Mouse (Mus musculus): Measurements from ENCODE around the gene Pkd1l1.

Pkd1l1 gene

DNA sequence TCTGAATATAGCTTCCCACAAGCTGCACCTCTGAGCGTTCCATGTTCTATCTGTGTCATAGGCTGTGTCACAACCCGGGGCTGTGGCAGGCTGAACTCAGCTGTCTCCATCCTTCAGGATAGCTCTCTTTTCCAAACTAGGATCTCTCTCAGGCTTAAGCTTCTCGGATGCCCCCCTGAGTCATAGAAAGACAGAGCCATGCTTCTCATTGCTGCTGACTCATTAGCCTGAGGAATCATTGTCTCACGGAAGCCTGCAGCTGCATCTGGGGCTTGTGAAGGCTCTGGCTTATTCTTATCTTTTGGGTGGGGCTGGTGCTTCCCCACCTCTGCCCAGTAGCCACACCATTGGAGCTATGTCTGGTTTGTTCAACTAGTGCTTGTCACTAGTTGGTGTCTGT is 151.7 kb downstream of the Pkd1l1 start:
- DNase-seq (ENCODE audit: low spot score) = no peak

DNA sequence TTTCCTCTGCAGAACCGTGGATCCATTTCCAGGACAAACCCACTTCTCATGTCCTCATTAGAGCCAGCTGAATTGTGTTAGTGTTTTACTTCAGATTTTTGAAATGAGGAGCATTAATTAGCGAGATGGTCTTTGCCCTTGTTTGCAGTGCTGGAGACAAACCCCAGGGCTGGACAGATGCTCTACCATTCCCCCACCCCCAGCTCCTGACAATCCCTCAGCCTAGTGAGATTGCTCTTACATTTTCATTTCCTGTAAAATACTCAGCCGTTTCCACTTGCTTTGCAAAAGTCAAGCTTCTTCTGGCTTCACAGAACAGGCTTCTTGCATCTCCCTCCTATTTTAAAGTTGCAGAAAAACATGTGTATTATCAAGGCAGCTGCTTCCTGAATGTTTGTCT is 155.7 kb downstream of the Pkd1l1 start:
- DNase-seq (ENCODE audit: low spot score) = no peak

DNA sequence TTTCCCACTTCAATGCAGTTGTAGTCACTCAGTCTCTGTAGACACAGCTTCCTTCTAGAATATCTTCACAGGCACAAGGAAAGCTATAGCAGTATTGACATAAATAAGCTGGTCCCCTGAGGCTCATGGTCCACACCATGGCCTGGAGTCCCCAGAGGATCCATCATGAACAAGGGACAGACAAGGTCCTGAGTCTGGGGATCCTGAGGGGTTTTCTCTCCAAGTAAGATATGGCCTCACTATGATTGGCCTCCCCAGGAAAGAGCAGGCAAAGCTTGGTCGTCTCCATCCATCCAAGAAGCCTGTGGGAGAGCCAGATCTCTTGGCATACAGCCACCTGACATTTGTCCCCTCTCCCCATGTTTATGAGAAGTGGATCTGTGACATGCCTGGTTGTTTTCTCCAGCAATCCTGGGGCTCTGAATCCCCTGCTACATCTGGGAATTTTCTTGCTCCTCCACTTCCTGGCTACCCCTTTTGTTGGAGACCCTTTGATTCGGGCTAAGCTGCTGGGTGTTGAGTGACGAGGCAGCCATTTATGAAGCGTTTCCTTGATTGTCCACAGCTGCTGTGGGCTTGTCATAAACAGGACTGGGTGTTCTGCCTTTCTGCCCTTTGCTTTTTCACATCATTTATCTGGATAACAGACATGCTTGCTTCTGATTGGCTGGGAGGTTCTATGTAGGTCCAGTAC is 158.8 kb downstream of the Pkd1l1 start:
- DNase-seq (ENCODE audit: low spot score) = peak; percentile 74

DNA sequence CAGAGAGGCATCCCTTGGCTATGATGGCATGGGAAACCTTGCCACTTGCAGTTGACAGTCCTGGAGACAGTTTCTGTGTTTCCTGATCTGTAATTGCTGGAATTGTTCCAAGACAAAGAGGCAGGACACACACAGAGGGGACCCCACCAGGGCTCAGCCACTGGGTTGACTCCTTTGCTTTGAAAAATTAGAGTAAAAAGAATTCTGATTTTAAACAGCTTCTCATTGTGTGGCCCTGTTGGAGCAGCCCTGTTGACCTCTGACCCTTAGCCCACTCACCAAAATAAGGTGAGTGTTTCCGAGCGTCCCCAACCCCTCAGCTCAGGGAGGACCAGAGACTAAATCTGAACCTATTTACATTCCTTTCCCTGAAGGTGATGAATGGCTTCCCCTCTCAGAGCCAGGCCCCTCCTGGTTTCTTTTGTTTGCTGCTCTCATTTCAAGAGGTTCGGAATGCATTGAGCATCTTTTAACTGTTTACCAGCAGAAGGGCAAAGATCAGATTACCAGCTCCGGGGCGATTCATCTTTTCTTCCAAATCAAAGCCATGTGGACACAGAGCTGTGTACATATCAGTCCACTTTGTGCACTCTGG is 161.5 kb downstream of the Pkd1l1 start:
- no peak for DNase-seq (ENCODE audit: low spot score)

DNA sequence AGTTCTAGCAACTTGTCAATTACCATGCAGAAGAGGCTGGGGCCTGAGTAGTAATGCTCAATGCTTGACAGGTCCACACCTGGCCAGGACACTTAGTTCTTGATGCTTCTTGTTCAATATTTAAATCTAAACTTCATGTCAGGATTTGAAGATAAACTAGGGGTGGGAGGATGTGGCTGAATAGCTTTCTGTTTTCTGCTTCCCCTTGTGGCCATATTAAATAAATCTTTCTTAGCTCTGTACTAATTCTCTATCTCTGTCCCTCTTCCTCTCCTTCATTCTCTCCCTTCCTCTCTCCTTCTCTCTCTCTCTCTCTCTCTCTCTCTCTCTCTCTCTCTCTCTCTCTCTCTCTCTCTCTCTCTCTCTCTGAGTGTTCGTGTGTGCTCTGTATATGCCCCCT is 163.4 kb downstream of the Pkd1l1 start:
- no peak for DNase-seq (ENCODE audit: low spot score)

DNA sequence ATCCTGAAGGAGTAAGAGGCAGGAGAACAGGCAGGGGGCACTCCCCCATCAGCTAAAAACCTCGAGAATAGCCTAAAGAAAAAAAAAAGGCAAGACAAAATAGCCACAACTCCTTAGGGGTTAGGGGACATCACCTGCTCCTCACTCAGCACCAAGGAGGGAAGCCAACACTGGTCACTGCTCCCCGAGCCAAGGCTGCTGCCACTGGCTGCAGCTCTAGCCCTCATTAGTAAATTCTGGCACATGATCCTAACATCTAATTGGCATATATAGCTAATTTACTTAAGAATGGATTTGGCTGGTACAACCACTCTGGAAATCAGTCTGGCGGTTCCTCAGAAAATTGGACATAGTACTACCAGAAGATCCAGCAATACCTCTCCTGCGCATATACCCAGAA is 166.1 kb downstream of the Pkd1l1 start:
- DNase-seq (ENCODE audit: low spot score) = no peak

DNA sequence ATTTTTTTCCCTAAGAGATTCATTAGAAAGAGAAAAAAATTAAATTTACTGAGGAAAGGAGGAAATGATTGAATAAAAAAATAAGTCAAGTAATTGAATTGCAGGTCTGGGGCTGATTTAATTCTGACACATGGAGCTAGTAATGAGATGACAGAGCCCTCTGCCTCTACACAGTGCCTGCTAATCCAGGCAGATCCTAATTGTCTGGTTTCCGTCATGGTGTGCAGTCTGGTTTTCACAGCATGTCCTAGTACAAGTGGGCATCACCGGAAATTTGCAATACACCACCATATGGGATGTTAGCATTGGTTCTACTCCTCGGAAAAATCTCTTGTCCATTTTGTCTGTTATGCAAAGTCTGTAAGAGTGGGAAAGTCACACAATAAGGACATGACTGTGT is 168.9 kb downstream of the Pkd1l1 start:
- no peak for DNase-seq (ENCODE audit: low spot score)

DNA sequence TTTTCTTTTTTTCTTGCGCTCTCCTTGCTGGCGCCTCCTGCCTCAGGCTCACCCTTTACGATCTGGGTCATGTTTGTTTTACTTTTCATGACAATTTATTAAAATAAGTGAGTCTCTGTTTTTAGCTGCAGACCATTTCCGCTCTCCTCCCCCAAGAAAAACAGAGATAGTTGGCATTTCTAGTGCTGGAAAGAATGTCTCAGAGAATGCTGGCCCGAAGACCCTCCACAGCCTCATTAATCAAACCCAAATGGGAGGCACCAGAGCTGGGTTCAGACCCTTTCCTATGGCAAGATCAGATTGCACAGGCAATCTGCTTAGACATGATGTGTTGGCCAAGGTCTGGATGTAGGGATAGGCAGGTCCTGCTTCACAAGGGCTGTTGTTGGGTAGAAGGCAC is 175.6 kb downstream of the Pkd1l1 start:
- no peak for DNase-seq (ENCODE audit: low spot score)

DNA sequence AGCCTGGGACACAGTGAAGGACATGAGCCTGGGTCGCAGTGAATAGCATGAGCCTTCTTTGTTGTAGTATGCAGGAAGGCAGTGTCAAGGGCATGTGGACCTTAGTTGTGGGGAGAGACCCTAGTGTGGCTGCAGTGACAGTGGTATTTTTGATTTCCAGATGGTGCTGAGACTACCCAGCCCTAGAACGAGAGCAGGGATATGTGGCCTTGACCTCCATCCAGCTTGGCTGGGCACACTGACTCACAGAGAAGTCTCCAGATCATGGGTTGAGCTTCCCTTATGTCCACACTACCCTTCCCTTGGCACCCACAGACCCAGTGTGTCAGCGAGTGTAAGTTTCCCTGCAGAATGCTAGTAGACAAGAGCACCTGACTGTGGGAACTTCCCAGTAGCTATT is 178.0 kb downstream of the Pkd1l1 start:
- no peak for DNase-seq (ENCODE audit: low spot score)

DNA sequence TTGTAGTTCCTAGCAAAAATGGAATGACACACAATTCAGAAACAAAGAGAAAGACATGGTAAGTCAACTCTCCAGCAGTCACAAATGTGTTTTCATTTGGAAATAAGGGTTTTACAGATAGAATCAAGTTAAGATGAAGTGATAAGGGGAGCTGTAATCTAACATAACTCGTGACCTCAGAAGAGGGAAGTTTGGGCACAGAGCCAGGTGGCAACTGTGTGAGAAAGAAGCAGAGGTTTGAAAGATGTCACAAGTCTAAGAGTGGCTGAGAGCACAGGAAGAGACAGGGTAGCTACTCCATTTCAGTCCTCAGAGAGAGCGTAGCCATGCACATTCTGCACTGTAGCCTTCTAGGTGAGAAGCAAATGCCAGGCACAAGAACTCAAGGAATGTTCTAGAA is 180.9 kb downstream of the Pkd1l1 start:
- DNase-seq (ENCODE audit: low spot score) = no peak

DNA sequence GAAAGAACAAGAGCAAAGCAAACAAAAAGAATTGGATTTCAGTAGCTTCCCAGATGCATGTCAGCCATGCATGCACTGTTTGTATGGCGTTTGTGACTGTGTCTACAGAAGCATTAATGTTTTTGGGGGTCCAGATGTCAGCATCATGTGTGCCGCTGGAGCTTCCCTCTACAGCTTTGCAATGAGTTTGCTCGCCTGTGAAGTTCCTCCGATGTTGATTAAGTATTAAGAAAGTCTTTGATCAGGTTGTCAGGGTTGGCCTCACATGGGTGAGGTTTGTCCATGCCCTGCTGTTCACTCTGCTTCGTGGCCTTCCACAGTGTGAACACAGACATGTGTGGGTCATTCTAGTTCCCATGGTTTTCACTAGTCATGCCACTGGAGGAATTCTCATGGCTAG is 183.9 kb downstream of the Pkd1l1 start:
- no peak for DNase-seq (ENCODE audit: low spot score)

DNA sequence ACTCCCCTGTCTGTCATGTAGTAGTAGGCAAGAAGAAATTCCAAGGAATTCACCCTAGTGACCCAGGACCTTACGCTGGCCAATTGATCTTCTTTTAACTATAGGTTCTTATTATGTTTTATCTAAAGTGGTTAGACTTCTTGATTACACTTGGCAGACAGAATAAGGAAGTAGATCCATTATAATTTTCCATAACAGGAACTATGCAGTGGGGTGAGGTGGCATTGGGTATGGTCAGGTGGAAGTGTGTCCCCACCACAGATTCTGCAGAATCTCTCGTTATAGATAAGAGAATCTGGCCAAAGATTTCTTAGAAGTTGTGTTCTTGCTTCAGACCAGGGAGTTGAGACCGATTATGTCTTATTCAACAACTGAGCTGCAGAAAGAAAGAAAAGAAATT is 185.5 kb downstream of the Pkd1l1 start:
- no peak for DNase-seq (ENCODE audit: low spot score)

DNA sequence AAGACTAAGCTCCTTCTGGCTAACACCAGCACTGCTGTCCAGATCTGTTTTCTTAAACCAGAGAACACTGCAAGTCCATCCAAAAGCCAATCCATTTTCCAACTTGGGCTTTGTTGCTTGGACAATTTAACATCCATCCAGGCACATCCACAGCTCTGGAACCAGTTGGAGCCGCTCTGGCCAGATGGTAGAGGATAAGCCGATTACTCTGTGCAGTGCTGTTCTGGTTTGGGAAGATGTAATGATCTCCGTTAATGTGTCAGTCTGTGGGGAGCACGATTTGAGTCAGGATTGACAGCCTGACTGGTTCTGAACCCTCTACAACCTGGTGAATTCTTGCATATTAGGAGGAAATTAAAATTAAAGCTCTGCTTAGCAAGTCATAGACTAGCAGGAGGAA is 188.7 kb downstream of the Pkd1l1 start:
- DNase-seq (ENCODE audit: low spot score) = no peak

DNA sequence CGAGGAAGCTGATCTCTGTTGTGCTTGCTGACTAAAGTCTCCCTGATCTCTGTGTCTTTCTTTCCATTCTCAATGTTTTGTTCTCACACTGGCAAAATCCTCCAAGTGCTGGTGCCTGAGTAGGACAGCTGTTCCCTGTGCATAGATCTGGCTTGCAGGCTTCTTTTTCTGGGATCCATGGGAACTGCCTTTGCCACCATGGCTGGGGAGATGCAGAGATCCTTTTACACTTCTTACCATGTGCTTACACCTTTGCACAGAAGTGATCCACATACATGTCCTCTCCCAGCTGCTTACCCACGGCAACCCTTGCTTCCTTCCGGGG is 191.0 kb downstream of the Pkd1l1 start:
- DNase-seq (ENCODE audit: low spot score) = no peak

DNA sequence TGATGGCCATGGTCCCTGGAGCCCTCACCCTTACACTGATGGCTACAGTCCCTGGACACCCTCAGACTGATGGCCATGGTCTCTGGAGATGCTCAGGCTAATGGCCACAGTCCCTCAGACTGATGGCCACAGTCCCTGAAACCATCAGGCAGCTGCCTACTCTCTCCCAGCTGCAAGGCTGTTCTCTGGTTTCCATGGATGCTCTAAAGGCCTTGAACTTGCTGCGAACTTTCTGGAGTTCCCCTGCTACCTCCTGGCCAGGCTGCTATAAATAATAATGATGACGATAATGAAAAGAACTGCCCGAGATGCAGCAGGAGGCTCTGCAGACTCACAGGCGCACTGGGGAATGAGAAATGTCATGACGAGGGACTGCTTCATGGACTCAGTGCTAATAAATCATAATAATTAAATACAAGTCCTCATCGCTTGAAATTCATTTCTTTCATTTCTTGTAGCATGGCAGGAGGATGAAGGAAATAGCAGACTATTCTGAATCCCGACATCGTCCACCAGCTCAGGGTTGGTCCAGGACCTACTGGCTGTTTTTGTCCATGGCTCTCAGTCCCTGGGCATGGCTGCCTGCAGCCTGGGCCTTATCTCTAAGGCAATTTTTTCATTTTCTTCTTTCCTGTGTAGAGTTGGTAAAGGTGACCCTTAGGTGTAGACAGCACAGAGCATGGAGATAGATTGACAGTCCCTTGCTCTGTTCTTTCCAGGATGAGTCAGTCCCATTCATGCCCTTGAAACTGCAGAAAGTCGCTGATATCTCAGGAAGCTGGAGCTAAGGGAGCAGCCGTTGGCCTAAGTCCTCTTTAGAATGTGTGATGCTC is 191.5 kb downstream of the Pkd1l1 start:
- no peak for DNase-seq (ENCODE audit: low spot score)

DNA sequence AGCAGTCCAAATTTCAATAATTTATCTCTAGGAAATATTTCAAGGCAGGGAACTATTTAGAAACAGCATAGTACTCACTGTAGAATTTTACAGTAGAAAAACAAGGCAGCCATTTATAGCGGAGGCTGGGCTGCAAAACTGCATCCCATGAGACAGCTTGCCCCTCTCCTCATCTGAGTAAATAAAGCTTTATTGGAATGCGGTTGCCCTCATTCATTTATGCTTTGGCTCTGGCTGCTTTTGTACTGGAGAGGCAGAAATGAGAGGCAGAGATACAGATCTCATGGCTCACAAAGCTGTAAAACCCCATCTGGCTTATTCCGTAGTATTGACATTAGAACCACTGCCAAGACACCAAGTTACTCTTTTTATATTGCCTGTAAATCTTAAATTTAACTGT is 193.6 kb downstream of the Pkd1l1 start:
- no peak for DNase-seq (ENCODE audit: low spot score)
